Mouse (Mus musculus) megakaryocyte, embryonic 14.5 days (primary cell): ENCODE measurements around the gene Tnk2.

Experiments
- FLI1 ChIP-seq: IDR thresholded peaks from 2 replicates; pipeline ENCODE4 v1.6.1; 2012; ENCODE audit warnings: low read length, inconsistent platforms, mixed read lengths
- GATA1 ChIP-seq: IDR thresholded peaks from 3 replicates; pipeline ENCODE4 v1.6.1; 2012; ENCODE audit warnings: mixed read lengths, low read length, inconsistent platforms, borderline replicate concordance

DNA sequence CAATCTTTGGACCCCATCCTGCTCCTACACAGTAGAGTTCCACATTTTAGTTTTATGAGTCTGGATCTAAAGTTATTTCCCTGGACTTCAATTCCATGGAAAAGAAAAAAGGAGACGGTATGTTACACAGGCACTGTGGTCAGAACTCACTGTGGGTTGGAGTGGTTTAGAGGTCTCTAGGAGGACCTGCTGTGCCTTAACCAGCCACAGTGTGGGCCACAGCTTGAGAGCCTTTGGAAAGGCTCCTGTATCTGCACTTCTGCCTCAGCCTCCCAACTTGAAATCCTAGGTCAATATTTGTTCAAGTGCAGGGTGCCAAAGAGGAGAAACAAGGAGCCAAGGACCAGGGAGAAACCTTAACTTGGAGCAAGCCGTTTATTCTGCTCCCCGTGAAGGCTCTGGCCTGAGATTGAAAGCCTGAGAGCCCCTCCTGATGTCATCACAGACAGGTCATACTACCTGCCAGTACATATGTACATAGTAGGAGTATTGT is 41.4 kb upstream of the Tnk2 start:
- no peak for TF ChIP-seq GATA1
- TF ChIP-seq FLI1 = no peak
